Mouse (Mus musculus) neural tube, embryonic 11.5 days (tissue): Measurements from ENCODE around the gene Rictor. TPM values are rescaled to one million over a fixed set of nuclear protein-coding genes. Genes with fewer than 3 reads are reported as not detected.

Experiments
- ATAC-seq: fragments of 200-750 bp; cut with Nextera tagmentation; 2 replicates; pipeline ENCODE4 v1.8.0; 2017; ENCODE audit warnings: moderate number of reproducible peaks, mild to moderate bottlenecking, moderate TSS enrichment, moderate library complexity; ENCODE audit not compliant: insufficient read depth, low FRiP score, low TSS enrichment
- DNase-seq: peaks from one replicate; pipeline ENCODE4 v3.0.0-alpha.2; 2015; ENCODE audit warnings: low spot score
- H3K27ac ChIP-seq: fragments of 300-500 bp; sonication (generic); 2 replicates; pipeline ENCODE4 v1.5.1; 2014; ENCODE audit warnings: low read depth, mild to moderate bottlenecking, low read length
- H3K27me3 ChIP-seq: fragments of 300-500 bp; sonication (generic); 2 replicates; pipeline ENCODE4 v1.6.1; 2014; ENCODE audit warnings: mild to moderate bottlenecking, low read length, mixed read lengths; ENCODE audit not compliant: control insufficient read depth, insufficient read depth
- H3K36me3 ChIP-seq: fragments of 300-500 bp; sonication (generic); 2 replicates; pipeline ENCODE4 v1.6.1; 2014; ENCODE audit warnings: mild to moderate bottlenecking, low read length, moderate library complexity, mixed read lengths; ENCODE audit not compliant: control insufficient read depth, insufficient read depth
- H3K4me1 ChIP-seq: fragments of 300-500 bp; sonication (generic); 2 replicates; pipeline ENCODE4 v1.6.1; 2014; ENCODE audit warnings: low read length, mixed read lengths; ENCODE audit not compliant: control insufficient read depth, insufficient read depth
- H3K4me2 ChIP-seq: fragments of 300-500 bp; sonication (generic); 2 replicates; pipeline ENCODE4 v1.6.1; 2014; ENCODE audit warnings: low read depth, mild to moderate bottlenecking, moderate library complexity
- H3K4me3 ChIP-seq: fragments of 300-500 bp; sonication (generic); 2 replicates; pipeline ENCODE4 v1.5.1; 2014; ENCODE audit warnings: low read depth, low read length
- H3K9ac ChIP-seq: fragments of 300-500 bp; sonication (generic); 2 replicates; pipeline ENCODE4 v1.6.1; 2014; ENCODE audit warnings: mild to moderate bottlenecking, low read length
- H3K9me3 ChIP-seq: fragments of 300-500 bp; sonication (generic); 2 replicates; pipeline ENCODE4 v1.6.1; 2016; ENCODE audit warnings: low read length; ENCODE audit not compliant: control insufficient read depth
- WGBS: fragments of 180-500 bp; shearing (Covaris S2); extraction: QIAGEN DNeasy Blood & Tissue Kit; methylation state at CpG from one replicate; pipeline ENCODE4 v1.1.7; 2014; 5-methylcytosine and 5-hydroxymethylcytosine counted together
- polyA plus RNA-seq: library from polyadenylated mRNA; unstranded; fragments of >200 nt; fragmentation: Nextera tagmentation; extraction: Ambion mirVana; gene quantifications from 2 replicates; pipeline ENCODE4 v1.2.1, GENCODE M21; 2014

Rictor gene
- polyA plus RNA-seq = 45.4 and 53.3 TPM in 2 replicates

DNA sequence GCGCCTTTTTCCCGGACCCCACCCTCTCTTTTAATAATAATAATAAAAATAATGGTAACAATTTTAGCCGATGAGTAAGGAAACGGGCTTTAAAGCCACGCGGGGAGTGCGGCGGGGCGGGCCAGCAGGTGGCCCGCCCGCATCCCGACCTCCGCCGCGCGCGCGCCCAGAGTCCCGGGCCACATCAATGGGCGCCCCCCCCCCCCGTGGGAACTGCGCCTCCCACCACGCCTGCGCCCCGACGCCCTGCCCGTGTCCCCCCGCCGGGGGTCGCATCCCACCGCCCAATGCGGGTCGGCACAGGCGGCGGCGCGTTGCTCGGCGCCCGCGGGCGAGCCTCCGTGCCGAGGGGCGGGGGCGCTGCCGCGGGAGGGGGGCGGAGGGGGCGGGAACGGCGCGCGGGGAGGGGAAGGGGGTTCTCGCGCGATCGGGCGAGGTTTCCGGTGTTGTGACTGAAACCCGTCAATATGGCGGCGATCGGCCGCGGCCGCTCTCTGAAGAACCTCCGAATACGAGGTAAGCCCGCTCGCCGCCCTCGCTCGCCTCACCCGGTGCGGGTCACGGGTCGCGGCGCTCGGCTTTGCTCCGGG lies at the start of gene Rictor:
TSS of gene Rictor (plus strand) at position 444 of the 590 bp plus-strand sequence.
- Histone ChIP-seq H3K27me3 (no peaks in the 10 kb centered on the region), H3K27ac (peak within 1 kb of the TSS; percentile 96), H3K4me1 (peaks cover 8% of the 10 kb centered on the region; the same call in 1 of the 2 replicates), H3K9me3 (no peaks in the 10 kb centered on the region), H3K4me3 (peak within 1 kb of the TSS; percentile 94), H3K9ac (peak within 1 kb of the TSS; percentile 92), H3K36me3 (no peaks in the 10 kb centered on the region), H3K4me2 (peak within 1 kb of the TSS; percentile 81)
- 0% methylated on average over 32 of the region's 82 CpGs for WGBS
- peak; percentile 90 for DNase-seq
- ATAC-seq = peak; percentile 91

DNA sequence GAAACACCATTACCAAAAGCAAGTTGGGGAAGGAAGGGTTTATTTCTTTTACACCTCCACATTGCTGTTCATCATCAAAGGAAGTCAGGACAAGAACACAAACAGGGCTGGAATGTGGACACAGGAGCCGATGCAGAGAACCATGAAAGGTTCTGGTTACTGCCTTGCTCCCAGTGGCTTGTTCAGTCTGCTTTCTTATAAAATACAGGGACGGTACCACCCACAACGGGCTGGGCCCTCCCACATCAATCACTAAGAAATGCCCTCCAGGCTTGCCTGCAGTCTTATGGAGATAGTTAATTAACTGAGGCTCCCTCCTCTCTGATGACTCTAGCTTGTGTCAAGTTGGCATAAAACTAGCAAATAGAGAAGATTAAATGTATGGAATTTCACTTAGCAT lies 46.2 kb upstream of the Rictor start:
- ATAC-seq (no peak), DNase-seq (no peak)
- Histone ChIP-seq H3K4me3 (no peak overlapping the region), H3K27ac (no peak overlapping the region), H3K4me1 (no peaks in the 10 kb centered on the region), H3K9me3 (no peaks in the 10 kb centered on the region), H3K4me2 (no peak overlapping the region), H3K27me3 (no peaks in the 10 kb centered on the region), H3K36me3 (no peaks in the 10 kb centered on the region), H3K9ac (no peak overlapping the region)
- WGBS = 52% methylated on average over 3 of the region's 3 CpGs

- H3K4me3 ChIP-seq = no peak overlapping the region
- WGBS = 58% methylated on average over 7 of the region's 7 CpGs
- H3K4me2 ChIP-seq = no peak overlapping the region
- no peak overlapping the region for H3K27ac ChIP-seq
- no peaks in the 10 kb centered on the region for H3K4me1 ChIP-seq
- no peaks in the 10 kb centered on the region for H3K36me3 ChIP-seq
- DNase-seq = no peak
- no peak overlapping the region for H3K9ac ChIP-seq
- H3K9me3 ChIP-seq = no peaks in the 10 kb centered on the region
- no peaks in the 10 kb centered on the region for H3K27me3 ChIP-seq
- ATAC-seq = no peak
These were observed 44.2 kb upstream of the Rictor start for GRCm38 (mm10) chr15:6663991-6664390.

DNA sequence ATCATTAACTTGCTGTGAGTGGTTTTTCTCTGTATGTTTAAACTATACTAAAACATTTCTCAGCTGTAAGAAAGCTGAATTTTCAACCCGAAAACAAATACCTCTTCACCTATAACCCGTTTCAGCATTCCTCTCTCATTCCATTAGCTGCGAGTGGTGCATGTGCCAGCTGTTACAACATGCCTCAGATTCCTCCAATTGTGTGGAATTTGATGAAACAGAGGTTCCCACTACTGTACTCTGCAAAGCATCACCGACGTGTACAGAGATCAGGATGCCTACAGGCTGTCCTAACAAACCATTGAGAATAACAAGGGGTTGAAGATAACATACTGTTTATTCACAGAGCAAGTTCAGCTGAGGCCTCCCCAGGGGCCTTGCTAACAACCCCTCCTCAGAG lies 42.1 kb upstream of the Rictor start:
- ATAC-seq = no peak
- Histone ChIP-seq H3K27me3 (no peaks in the 10 kb centered on the region), H3K4me3 (no peak overlapping the region), H3K9me3 (no peaks in the 10 kb centered on the region), H3K4me1 (no peaks in the 10 kb centered on the region), H3K36me3 (no peaks in the 10 kb centered on the region), H3K4me2 (no peak overlapping the region), H3K27ac (no peak overlapping the region), H3K9ac (no peak overlapping the region)
- DNase-seq = no peak
- WGBS = 48% methylated on average over 5 of the region's 5 CpGs

DNA sequence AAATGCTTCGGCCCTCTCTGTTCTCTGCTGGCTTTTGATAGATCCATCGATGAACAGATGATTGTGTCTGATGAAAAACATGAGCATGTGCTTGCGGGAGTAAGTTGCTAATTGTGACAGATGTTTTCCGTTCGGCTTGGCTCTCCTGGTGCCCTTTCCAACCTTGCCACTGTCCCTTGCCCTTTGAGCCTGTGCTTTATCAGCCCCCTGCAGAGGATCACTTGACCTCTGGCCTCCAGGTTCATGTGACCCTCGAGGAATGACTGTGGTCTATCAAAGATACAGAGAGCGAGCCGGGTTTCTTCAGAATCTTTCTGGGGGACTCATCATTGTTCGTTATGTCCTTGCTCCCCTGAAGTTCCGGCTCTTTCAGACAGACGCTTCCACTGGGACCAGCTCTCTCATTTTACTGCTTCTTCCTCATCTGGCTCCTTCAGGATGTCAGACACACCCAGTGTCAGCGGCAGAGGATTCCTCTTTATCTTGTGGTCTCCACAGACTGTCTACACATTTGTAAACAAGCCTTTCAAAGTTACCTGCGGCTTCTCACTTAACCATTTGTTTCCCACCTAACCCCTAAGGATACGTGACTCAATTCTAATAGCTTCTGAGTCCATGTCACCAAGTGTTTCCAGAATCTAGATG lies 39.3 kb upstream of the Rictor start:
- H3K9ac ChIP-seq = no peak overlapping the region
- no peak overlapping the region for H3K4me2 ChIP-seq
- WGBS = 46% methylated on average over 14 of the region's 14 CpGs
- no peak overlapping the region for H3K27ac ChIP-seq
- no peak overlapping the region for H3K4me3 ChIP-seq
- H3K36me3 ChIP-seq = no peaks in the 10 kb centered on the region
- H3K4me1 ChIP-seq = no peaks in the 10 kb centered on the region
- no peaks in the 10 kb centered on the region for H3K9me3 ChIP-seq
- H3K27me3 ChIP-seq = no peaks in the 10 kb centered on the region
- no peak for DNase-seq
- no peak for ATAC-seq

DNA sequence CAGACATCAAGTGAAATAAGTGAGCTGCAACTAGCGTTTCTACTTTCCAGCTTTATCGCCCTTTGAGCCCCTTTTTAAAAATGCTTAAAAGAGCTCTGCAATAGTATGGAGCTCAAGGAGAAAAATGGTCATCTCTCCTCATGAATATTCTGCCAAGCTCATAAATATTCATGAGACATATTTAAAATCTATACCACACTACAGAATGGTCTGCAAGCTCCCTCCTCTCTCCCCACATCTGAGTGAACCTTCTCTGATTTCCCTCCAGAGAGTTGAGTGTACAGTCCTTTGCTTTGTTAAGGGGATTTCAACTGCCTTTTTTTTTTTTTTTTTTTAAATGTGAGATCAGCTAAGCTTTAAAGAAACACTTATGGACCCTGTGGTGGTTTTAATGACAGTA lies 29.7 kb upstream of the Rictor start:
- Histone ChIP-seq H3K9me3 (no peaks in the 10 kb centered on the region), H3K27ac (no peak overlapping the region), H3K4me2 (no peak overlapping the region), H3K9ac (no peak overlapping the region), H3K4me1 (no peaks in the 10 kb centered on the region), H3K36me3 (no peaks in the 10 kb centered on the region), H3K4me3 (no peak overlapping the region), H3K27me3 (no peaks in the 10 kb centered on the region)
- ATAC-seq (peak; percentile 72), DNase-seq (no peak)
- 70% methylated on average over 2 of the region's 2 CpGs for WGBS

DNA sequence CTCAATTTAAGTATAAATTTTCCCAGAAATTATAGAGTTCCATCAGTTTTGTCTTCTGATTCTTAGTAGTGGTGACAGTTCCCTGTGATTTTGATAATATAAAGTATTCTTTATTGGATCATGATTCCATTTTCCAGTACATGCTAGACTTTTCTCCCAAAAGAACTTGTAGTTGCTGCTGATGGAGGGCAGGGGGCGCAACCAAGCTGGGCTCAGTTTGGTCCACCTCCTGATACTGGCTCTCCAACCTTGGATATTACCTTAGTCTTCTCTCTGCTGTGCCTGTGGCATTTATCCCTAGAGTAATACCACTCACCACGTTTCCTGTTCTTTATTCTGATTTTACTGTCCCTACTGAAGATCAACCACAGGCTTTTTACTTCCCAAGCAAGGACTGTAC lies 6.0 kb upstream of the Rictor start:
- Histone ChIP-seq H3K27me3 (no peaks in the 10 kb centered on the region), H3K27ac (no peak overlapping the region), H3K4me1 (no peaks in the 10 kb centered on the region), H3K4me2 (no peak overlapping the region), H3K9ac (no peak overlapping the region), H3K36me3 (no peaks in the 10 kb centered on the region), H3K4me3 (no peak overlapping the region), H3K9me3 (no peaks in the 10 kb centered on the region)
- ATAC-seq = no peak
- DNase-seq = no peak
- 68% methylated on average over 2 of the region's 2 CpGs for WGBS

GRCm38 (mm10) chr15:6705351-6705901 lies 2.8 kb upstream of the Rictor start:
- Histone ChIP-seq H3K4me1 (peaks cover 7% of the 10 kb centered on the region; the same call in 1 of the 2 replicates), H3K36me3 (no peaks in the 10 kb centered on the region), H3K27me3 (no peaks in the 10 kb centered on the region), H3K4me3 (no peak overlapping the region), H3K4me2 (no peak overlapping the region), H3K9me3 (no peaks in the 10 kb centered on the region), H3K27ac (no peak overlapping the region), H3K9ac (no peak overlapping the region)
- ATAC-seq = no peak
- no peak for DNase-seq
- WGBS = 58% methylated on average over 7 of the region's 7 CpGs

GRCm38 (mm10) chr15:6707551-6707935 lies 636 bp upstream of the Rictor start:
- Histone ChIP-seq H3K4me2 (peak overlapping the region; percentile 57), H3K27me3 (no peaks in the 10 kb centered on the region), H3K9ac (peak overlapping the region; percentile 92), H3K4me1 (peaks cover 8% of the 10 kb centered on the region; the same call in 1 of the 2 replicates), H3K9me3 (no peaks in the 10 kb centered on the region), H3K27ac (peak overlapping the region; percentile 96), H3K36me3 (no peaks in the 10 kb centered on the region), H3K4me3 (peak overlapping the region; percentile 94)
- ATAC-seq (peak; percentile 75), DNase-seq (peak; percentile 83)
- 0% methylated on average over 43 of the region's 43 CpGs for WGBS
